Mouse (Mus musculus): ENCODE measurements around the gene Pax1. TPM values are rescaled to one million over a fixed set of nuclear protein-coding genes. Genes with fewer than 3 reads are reported as not detected.

The Pax1 gene
- polyA plus RNA-seq, 1 experiment from 2014 or later, result 0.37 TPM

DNA sequence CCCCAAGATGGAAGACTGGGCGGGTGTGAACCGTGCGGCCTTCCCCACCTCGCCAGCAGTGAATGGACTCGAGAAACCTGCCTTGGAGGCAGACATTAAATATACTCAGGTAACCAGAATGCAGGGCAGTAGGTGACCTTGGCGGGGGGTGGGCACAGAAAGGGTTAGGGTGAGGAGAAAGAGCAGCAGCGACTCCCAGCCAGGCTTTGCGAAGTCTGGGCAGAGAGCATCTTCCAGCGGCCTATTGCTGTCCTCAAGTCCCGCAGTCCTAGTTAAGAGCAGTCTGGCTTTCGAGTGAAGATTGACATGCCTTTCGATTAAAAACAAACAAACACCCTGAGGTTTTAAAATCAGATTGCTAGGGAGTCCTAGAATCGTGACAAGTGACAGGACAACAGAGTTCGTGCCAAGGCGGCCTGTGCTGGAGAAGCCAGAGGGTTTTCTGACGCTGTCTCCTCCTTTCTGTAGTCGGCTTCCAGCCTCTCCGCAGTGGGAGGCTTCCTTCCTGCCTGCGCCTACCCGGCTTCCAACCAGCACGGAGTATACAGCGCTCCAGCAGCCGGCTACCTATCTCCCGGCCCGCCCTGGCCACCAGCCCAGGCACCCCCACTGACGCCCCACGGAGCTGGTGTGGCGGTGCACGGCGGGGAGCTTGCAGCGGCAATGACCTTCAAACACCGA is 6.3 kb downstream of the Pax1 start:
- Histone ChIP-seq H3K36me3 (ENCODE audit: control insufficient read depth, insufficient read depth, low read length) (no peaks in the 10 kb centered on the region), H3K27ac (ENCODE audit: low read depth, low read length) (no peak overlapping the region), H3K4me2 (peak overlapping the region; percentile 51), H3K4me3 (ENCODE audit: low read depth, low read length) (peak overlapping the region; percentile 30), H3K4me1 (ENCODE audit: control insufficient read depth, insufficient read depth, low read length) (peaks cover 6% of the 10 kb centered on the region), H3K9ac (ENCODE audit: low read depth, low read length) (no peak overlapping the region), H3K27me3 (ENCODE audit: control insufficient read depth, insufficient read depth, low read length) (peaks cover 89% of the 10 kb centered on the region), H3K9me3 (replicated peaks; ENCODE audit: control insufficient read depth, low read length) (no peaks in the 10 kb centered on the region)
- ATAC-seq (replicated peaks; ENCODE audit: insufficient number of reproducible peaks, low FRiP score, low TSS enrichment), result no peak
- WGBS (ENCODE audit: insufficient replicate concordance), result under 1% methylated on average over 32 of the region's 32 CpGs

DNA sequence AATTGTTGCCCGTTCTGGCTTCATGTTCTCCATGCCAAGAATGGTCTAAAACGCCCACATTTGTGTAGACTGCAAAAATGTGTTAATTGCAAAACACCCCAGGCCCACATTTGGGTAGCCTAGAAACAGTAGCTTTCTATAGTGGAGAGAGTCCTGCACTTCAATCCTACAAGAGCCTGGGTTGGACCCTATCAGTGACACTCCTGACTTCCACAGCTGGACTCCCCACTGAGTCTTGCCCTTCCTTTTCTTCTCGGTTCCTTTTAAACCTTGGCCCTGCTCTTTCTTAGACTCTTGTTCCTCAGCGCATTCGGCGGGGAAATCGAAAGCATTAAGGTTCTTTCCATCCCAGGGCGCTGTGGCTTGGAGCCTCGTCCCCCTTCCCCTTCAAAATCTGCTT is 7.8 kb downstream of the Pax1 start:
- Histone ChIP-seq H3K4me1 (ENCODE audit: control insufficient read depth, insufficient read depth, low read length) (peaks cover 6% of the 10 kb centered on the region), H3K27ac (ENCODE audit: low read depth, low read length) (no peak overlapping the region), H3K9ac (ENCODE audit: low read depth, low read length) (no peak overlapping the region), H3K9me3 (replicated peaks; ENCODE audit: control insufficient read depth, low read length) (no peaks in the 10 kb centered on the region), H3K4me3 (ENCODE audit: low read depth, low read length) (no peak overlapping the region), H3K27me3 (ENCODE audit: control insufficient read depth, insufficient read depth, low read length) (peaks cover 89% of the 10 kb centered on the region), H3K36me3 (ENCODE audit: control insufficient read depth, insufficient read depth, low read length) (no peaks in the 10 kb centered on the region), H3K4me2 (no peak overlapping the region)
- 1% methylated on average over 9 of the region's 9 CpGs for WGBS (ENCODE audit: insufficient replicate concordance)
- no peak for ATAC-seq (replicated peaks; ENCODE audit: insufficient number of reproducible peaks, low FRiP score, low TSS enrichment)

DNA sequence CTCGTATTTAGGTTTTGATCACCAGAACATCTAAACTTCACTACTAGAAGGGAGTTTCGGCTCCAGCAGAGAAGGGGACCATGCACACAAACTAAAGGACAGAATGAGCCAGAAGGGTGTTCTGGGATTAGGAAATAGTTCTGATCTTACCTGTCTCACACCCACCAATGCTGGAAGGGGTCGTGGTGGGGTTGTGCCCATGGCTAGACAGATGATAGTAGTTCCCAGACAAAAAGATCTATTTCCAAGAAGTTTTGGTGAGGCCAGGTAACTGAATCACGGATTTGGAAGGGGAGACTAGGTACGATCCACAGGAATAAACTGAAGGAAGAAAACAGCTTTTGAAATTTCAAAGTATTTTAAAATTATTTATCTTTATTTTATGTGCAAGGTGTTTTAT is 8.4 kb downstream of the Pax1 start:
- Histone ChIP-seq H3K4me3 (ENCODE audit: low read depth, low read length) (no peak overlapping the region), H3K4me1 (ENCODE audit: control insufficient read depth, insufficient read depth, low read length) (peaks cover 6% of the 10 kb centered on the region), H3K4me2 (no peak overlapping the region), H3K27me3 (ENCODE audit: control insufficient read depth, insufficient read depth, low read length) (peaks cover 89% of the 10 kb centered on the region), H3K9ac (ENCODE audit: low read depth, low read length) (no peak overlapping the region), H3K36me3 (ENCODE audit: control insufficient read depth, insufficient read depth, low read length) (no peaks in the 10 kb centered on the region), H3K9me3 (replicated peaks; ENCODE audit: control insufficient read depth, low read length) (no peaks in the 10 kb centered on the region), H3K27ac (ENCODE audit: low read depth, low read length) (no peak overlapping the region)
- 8% methylated on average over 5 of the region's 5 CpGs for WGBS (ENCODE audit: insufficient replicate concordance)
- ATAC-seq (replicated peaks; ENCODE audit: insufficient number of reproducible peaks, low FRiP score, low TSS enrichment), result no peak

DNA sequence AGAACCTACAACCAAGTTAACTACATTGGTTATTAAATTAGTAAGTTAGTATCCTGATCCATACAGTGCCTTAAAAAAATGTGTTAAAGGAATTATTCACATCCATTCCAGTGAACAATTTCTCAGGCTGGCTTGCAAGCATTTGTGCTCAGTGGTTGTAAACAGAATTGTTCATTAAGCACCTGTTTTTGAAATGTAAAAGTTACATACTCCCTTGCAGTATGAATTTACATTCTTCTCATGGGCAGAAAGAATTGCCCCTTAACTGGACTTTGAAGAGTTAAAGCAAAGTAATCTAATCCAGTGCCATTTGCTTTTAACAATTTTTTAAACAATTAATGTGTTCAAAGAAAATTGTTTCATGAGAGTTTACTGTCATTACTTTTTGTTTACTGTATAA is 9.6 kb downstream of the Pax1 start:
- H3K27me3 ChIP-seq (ENCODE audit: control insufficient read depth, insufficient read depth, low read length), result peaks cover 84% of the 10 kb centered on the region
- no peak overlapping the region for H3K4me2 ChIP-seq
- H3K4me3 ChIP-seq (ENCODE audit: low read depth, low read length), result no peak overlapping the region
- no peak for ATAC-seq (replicated peaks; ENCODE audit: insufficient number of reproducible peaks, low FRiP score, low TSS enrichment)
- no peaks in the 10 kb centered on the region for H3K9me3 ChIP-seq (replicated peaks; ENCODE audit: control insufficient read depth, low read length)
- H3K27ac ChIP-seq (ENCODE audit: low read depth, low read length), result no peak overlapping the region
- no peak overlapping the region for H3K9ac ChIP-seq (ENCODE audit: low read depth, low read length)
- H3K4me1 ChIP-seq (ENCODE audit: control insufficient read depth, insufficient read depth, low read length), result no peaks in the 10 kb centered on the region; the same call in 1 of the 2 replicates
- no peaks in the 10 kb centered on the region for H3K36me3 ChIP-seq (ENCODE audit: control insufficient read depth, insufficient read depth, low read length)

DNA sequence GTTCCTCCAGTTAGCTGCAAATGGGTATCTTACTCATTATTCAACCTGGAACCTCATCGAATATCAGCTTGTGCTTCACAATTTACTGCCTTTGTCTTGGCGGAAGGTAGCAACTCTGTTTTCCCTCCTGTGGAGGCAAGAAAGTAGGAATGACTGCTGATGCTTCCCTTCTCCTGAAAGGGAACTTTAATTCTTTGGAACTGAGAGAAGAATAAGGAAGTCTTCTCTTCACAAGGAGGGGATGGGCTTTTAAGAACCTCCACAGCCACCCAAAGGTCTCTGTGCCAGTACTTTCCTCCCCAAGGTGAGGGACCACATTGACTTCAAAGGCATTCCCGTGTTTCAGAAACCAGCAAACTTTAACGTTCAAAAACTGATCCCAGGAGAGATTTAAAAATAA is 10.1 kb downstream of the Pax1 start:
- Histone ChIP-seq H3K4me1 (ENCODE audit: control insufficient read depth, insufficient read depth, low read length) (no peaks in the 10 kb centered on the region; the same call in 1 of the 2 replicates), H3K27me3 (ENCODE audit: control insufficient read depth, insufficient read depth, low read length) (peaks cover 84% of the 10 kb centered on the region), H3K9me3 (replicated peaks; ENCODE audit: control insufficient read depth, low read length) (no peaks in the 10 kb centered on the region), H3K4me3 (ENCODE audit: low read depth, low read length) (no peak overlapping the region), H3K27ac (ENCODE audit: low read depth, low read length) (no peak overlapping the region), H3K9ac (ENCODE audit: low read depth, low read length) (no peak overlapping the region), H3K4me2 (no peak overlapping the region), H3K36me3 (ENCODE audit: control insufficient read depth, insufficient read depth, low read length) (no peaks in the 10 kb centered on the region)
- WGBS (ENCODE audit: insufficient replicate concordance), result 6% methylated on average over 4 of the region's 4 CpGs
- no peak for ATAC-seq (replicated peaks; ENCODE audit: insufficient number of reproducible peaks, low FRiP score, low TSS enrichment)

DNA sequence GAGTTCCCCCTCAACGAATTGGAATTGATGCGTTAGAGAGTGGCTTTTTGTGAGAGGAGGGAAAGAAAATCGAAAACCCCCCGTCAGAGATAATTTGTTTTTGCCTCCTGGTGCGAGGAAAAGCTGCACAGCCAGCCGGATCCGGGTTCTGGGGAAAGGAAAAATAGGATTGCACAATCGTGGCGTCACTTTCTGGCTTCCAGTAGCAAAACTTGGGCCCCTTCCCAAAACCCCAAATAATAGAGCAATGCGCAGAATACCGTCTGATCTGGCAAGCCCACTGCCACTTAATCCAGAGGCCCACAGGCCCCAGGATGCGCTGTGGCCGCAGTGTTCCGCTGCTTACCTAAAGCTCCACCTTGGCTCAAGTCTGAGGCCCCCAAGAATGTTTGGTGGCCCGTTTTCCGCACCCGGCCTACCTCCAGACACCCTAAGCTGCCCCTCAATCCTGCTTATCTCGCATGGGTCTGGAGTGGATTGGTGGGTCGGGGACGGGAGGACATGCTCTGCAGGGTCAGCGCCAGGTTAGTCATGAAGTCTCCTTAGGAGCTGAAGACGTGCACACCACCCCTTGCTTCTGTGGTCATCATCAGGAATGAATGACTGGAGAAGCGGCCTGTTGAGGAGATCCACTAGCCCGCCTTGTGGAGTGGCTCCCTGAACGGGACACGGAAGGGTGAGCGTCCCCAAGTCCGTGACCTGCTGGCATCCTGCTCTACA is 11.4 kb downstream of the Pax1 start:
- WGBS (ENCODE audit: insufficient replicate concordance), result 1% methylated on average over 28 of the region's 28 CpGs

DNA sequence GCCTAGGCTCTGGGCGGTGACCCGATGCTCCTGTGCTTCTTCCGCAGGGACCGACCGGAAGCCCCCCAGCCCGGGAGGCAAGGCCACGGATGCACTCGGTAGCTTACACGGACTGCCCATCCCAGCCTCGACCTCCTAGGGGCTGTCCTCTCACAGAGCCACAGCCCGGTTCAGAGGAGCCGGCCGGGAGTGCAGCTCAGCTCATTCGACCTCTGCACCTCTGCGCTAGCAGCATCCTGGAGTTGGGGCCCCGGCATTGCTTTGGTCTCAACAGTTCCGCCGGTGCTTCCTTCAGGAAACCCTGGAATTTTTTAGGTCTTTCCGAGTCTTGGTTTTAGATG is 11.9 kb downstream of the Pax1 start:
- Histone ChIP-seq H3K27ac (ENCODE audit: low read depth, low read length) (no peak overlapping the region), H3K27me3 (ENCODE audit: control insufficient read depth, insufficient read depth, low read length) (peaks cover 79% of the 10 kb centered on the region), H3K4me1 (ENCODE audit: control insufficient read depth, insufficient read depth, low read length) (no peaks in the 10 kb centered on the region), H3K9me3 (replicated peaks; ENCODE audit: control insufficient read depth, low read length) (no peaks in the 10 kb centered on the region), H3K4me2 (peak overlapping the region; percentile 12; the same call in 1 of the 2 replicates), H3K36me3 (ENCODE audit: control insufficient read depth, insufficient read depth, low read length) (no peaks in the 10 kb centered on the region), H3K4me3 (ENCODE audit: low read depth, low read length) (no peak overlapping the region), H3K9ac (ENCODE audit: low read depth, low read length) (no peak overlapping the region)
- 0% methylated on average over 18 of the region's 19 CpGs for WGBS (ENCODE audit: insufficient replicate concordance)
- ATAC-seq (replicated peaks; ENCODE audit: insufficient number of reproducible peaks, low FRiP score, low TSS enrichment), result no peak

More for the DNA sequence above, 11.4 kb downstream of the Pax1 start:
- no peak for ATAC-seq (replicated peaks; ENCODE audit: insufficient number of reproducible peaks, low FRiP score, low TSS enrichment)
- Histone ChIP-seq H3K27me3 (ENCODE audit: control insufficient read depth, insufficient read depth, low read length) (peaks cover 82% of the 10 kb centered on the region), H3K27ac (ENCODE audit: low read depth, low read length) (no peak overlapping the region), H3K4me2 (peak overlapping the region; percentile 12; the same call in 1 of the 2 replicates), H3K36me3 (ENCODE audit: control insufficient read depth, insufficient read depth, low read length) (no peaks in the 10 kb centered on the region), H3K9me3 (replicated peaks; ENCODE audit: control insufficient read depth, low read length) (no peaks in the 10 kb centered on the region), H3K4me1 (ENCODE audit: control insufficient read depth, insufficient read depth, low read length) (no peaks in the 10 kb centered on the region; the same call in 1 of the 2 replicates), H3K4me3 (ENCODE audit: low read depth, low read length) (no peak overlapping the region), H3K9ac (ENCODE audit: low read depth, low read length) (no peak overlapping the region)

DNA sequence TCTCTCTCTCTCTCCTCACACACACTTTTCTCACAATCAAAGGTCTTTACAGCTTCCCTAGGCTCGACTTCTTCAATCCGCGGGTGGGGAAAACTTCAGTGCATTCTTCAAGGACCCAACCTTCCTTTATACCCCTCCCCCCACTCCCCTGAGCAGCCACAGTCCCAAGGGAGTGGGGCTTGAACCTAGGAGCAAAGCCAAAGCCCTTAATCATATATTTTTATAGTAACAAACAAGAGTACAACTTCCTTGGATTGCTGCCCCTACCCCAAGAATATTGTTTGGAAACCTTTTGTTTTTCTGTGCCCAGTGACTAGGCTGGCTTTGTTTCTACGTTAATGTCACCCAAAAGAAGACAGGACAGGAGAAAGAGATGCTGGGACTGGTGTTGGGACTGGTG is 12.5 kb downstream of the Pax1 start:
- no peaks in the 10 kb centered on the region for H3K36me3 ChIP-seq (ENCODE audit: control insufficient read depth, insufficient read depth, low read length)
- no peak overlapping the region for H3K4me3 ChIP-seq (ENCODE audit: low read depth, low read length)
- no peak overlapping the region for H3K27ac ChIP-seq (ENCODE audit: low read depth, low read length)
- no peak overlapping the region for H3K9ac ChIP-seq (ENCODE audit: low read depth, low read length)
- no peak for ATAC-seq (replicated peaks; ENCODE audit: insufficient number of reproducible peaks, low FRiP score, low TSS enrichment)
- H3K9me3 ChIP-seq (replicated peaks; ENCODE audit: control insufficient read depth, low read length), result no peaks in the 10 kb centered on the region
- H3K4me1 ChIP-seq (ENCODE audit: control insufficient read depth, insufficient read depth, low read length), result no peaks in the 10 kb centered on the region
- under 1% methylated on average over 4 of the region's 4 CpGs for whole genome bisulfite sequencing (ENCODE audit: insufficient replicate concordance)
- no peak overlapping the region for H3K4me2 ChIP-seq
- H3K27me3 ChIP-seq (ENCODE audit: control insufficient read depth, insufficient read depth, low read length), result peaks cover 78% of the 10 kb centered on the region

Measured in heart, embryonic 11.5 days (tissue).